Mouse (Mus musculus) gastrocnemius, postnatal 4 days (tissue): ENCODE measurements at regions not wholly inside any gene's neighbourhood (a gene's known extent, or its start where the extent isn't known, plus 50 kb on each side); places are given as distances from the start of the nearest gene placed in this dataset.
A peak's percentile ranks its signal among the peaks of the same experiment; 100 is the strongest.

Source experiments
- DNase-seq, 2 experiments: peaks; one replicate each; pipeline ENCODE4 v3.0.0; 2021 to 2022; ENCODE audit warnings: low spot score in 2 of 2, mixed read lengths in 2 of 2

DNA sequence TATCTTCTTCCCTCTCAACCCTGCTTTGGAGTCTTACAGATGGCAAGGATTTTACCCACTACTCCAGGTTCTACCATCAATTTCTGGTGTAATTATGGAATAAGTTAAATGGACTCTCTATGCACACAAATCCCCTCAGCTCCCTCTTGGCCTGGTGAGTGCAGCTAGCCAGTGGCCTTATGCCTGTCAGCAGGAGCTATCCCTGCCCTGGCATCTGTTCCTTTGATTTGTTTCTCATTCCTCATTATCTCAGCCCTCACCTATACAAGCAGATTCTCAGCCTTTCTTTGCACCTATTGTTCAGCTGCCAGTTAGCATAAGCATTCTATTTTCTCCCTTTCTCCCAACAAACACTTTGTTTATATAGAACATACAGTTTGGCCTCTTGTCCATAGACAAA lies 150.3 kb downstream of the Rnf152 start:
- no peak for DNase-seq

- no peak for DNase-seq
Measured at GRCm38 (mm10) chr1:105199305-105199704, 157.2 kb downstream of the Rnf152 start.

GRCm38 (mm10) chr1:105191126-105191525 lies 165.4 kb downstream of the Rnf152 start:
- DNase-seq = no peak

DNA sequence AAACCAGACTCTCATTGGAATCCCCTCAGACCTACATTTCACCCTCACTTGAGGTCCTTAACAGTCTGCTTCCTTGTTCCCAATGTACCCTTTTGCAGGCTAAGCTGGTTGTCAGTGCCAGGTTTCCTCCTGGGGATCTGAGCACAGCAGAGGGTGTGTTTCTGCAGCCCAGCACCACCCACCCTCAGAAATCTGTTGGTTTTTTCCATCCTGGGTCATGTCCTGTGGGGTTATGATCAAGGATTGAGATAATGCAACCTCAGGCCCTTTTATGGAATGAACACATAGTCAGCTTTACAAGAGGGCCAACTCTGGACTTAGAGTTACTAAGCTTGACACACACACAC lies 167.6 kb downstream of the Rnf152 start:
- no peak for DNase-seq

DNA sequence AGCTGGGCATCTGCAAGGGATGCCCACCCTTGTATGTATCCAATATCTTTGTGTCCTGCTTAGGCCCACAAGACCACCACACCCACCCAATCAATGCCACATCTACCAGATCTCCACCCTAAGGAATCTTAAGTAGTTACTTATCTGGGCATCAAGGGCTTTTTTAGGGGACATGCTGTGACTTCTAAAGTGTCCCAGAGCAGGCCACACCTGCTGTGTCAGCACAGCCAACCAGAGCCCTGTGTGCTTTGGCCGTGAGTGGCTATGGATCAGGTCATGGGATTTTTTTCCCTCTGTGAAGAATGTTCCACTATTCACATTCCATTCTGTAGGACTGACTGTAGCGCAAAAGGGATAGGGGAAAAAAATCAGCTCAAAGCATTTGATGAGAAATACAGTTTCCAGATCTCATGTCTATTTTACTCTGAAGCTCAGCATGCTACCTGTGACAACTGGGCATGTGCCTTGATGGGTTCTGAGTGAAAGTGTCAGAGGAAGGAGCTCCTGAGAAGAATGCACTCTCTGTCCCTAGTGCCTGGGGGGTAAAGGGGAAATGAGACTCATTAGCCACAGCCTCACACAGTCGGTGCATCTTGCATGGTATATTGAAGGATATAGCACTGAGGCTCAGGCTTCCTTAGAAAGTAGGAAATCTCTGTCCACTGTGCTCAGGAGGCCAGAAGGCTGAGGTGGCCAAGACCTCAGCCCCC lies 168.1 kb downstream of the Rnf152 start:
- DNase-seq = no peak

- DNase-seq = no peak
Measured at GRCm38 (mm10) chr1:105184470-105184869, 172.0 kb downstream of the Rnf152 start.

- DNase-seq = peak; percentile 58 to 83
Measured at GRCm38 (mm10) chr1:105179371-105179823, 177.1 kb downstream of the Rnf152 start.

DNA sequence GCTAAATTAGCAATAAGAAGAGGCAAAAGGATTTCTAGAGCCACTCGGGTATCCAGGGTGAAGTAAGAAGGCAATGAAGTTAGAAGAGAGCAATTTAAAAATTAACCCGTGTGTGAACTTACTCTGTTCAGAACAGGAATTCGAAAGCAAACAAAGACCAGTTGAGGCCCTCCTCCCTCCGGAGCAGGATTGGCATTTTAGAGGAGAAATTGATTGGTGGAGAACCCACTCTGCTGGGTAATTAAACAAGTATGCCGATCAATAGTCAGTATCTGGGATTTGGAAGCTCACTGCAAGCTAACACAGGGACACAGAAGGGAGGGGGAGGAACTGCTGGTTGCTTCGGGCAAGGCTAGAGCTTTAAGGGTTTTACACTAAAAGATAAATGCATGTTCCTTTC lies 177.7 kb downstream of the Rnf152 start:
- DNase-seq = no peak

DNA sequence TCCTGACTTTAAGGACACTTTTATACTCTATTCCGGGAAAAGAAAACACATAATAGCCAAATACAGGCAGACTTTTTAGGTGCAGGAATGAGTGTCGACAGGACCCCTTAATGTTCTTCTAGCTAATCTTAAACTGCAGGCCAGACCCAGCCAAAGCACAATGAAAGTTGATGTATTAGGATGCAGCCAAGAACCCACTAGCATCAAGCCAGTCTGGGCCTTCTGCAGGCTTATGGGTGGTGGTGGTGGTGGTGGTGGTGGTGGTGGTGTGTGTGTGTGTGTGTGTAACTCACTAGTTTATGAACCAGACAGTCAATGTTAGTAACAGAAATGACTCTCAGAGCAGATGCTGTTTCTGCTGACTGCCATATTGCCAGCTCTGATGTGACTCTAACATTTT lies 178.6 kb downstream of the Rnf152 start:
- no peak for DNase-seq

- no peak for DNase-seq
Measured at GRCm38 (mm10) chr1:105177015-105177762, 179.3 kb downstream of the Rnf152 start.

DNA sequence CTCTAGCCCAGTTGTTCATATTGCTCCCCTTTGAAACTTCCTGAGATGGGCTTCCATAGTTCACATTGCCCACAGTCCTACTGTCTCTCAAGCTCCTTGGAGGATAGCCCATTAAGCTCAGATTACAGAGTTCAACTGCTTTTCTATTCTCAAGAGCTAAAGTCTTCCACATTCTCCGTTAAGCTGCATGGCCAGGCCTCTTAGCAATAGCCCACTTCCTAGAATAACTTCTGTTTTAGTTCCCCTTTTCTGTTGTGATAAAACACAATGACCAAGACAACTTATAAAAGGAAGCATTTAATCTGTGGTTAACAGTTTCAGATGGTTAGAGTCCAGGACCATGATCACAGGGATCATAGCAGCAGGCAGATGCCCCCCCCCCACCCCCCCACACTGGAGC lies 185.5 kb downstream of the Rnf152 start:
- no peak for DNase-seq

GRCm38 (mm10) chr1:105170114-105170506 lies 186.4 kb downstream of the Rnf152 start:
- DNase-seq = no peak

DNA sequence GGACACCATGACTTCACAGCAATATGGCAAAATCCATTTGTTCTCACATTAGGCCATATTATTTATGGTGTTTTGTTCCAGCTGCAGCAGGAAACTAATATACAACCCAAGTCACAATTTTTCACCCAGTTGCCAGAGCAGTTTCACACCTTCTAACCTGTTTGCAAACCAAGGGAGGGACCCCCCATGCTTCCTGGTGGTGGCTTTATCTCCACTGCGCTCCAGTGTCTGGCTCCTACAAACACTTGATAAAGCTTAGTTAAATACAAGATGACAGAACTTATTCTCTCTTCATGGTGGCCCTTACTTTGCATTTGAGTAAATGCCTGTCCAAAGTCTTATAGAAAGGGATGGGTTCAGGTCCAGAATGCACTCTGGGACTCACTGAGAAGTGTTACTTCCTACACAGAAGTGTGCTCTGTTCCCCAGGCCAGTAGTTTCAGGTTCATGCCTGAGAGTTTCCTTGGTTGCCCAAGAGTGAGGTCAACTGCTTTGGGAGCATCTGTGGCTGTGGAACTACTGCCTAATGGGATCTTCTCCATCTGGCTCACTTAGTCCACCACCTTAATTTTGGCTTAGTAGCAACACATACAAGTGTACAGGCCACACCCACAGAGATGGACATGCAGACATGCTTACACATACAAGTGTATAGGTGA lies 186.9 kb downstream of the Rnf152 start:
- peak in 1 of 2 experiments; percentile 18 for DNase-seq

DNA sequence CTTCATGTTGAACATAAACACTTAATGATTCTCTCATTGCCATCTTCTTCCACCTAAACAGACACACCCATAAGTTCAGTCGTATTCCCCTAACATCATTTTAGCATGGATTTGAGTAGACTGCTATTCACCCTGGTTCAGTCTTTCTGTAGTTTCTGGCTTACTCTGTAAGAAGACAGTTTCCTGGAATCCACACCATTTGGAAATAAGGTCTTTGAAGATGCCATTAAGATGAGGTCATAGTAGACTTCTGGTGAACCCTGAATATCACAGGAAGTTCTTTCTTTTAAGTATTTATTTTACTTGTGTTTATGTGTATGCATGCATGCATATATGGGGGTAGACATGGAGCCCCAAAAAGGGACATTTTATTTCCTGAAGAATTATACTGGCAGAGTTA lies 187.7 kb downstream of the Rnf152 start:
- DNase-seq = no peak

DNA sequence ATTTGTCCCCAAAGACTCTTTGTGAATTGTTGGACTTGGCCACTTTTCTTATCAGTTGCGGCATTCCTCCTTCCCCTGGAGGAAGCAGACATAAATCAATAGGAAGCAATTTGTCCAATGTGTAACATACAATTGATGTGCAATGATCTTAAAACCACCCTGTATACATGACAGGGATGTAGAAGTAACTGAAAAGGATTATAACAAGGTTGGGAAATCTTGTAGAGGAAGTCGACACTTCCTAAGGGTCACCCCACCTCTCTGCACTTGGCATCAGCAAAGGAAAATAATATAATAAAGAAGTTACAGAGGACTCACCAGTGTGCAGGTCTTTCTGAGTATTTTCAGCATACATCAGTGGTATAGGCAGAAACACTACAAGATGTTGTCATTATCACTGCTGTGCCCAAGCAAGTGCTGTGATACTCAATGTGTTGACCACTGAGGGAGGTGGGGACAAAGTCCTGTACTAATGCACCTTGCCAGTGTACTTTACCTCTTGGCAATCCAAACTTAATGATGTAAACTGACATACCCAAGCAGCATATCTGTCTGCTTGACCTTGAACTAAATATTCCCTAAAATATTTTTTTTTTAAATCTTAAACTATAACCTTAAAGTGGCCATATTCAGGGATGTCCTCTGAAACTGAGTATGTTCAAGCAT lies 198.9 kb downstream of the Rnf152 start:
- DNase-seq = no peak

GRCm38 (mm10) chr1:105152175-105152828 lies 204.2 kb downstream of the Rnf152 start:
- DNase-seq = no peak

GRCm38 (mm10) chr1:105151466-105151846 lies 205.1 kb downstream of the Rnf152 start:
- no peak for DNase-seq

GRCm38 (mm10) chr1:105150624-105151465 lies 205.7 kb downstream of the Rnf152 start:
- DNase-seq = no peak

DNA sequence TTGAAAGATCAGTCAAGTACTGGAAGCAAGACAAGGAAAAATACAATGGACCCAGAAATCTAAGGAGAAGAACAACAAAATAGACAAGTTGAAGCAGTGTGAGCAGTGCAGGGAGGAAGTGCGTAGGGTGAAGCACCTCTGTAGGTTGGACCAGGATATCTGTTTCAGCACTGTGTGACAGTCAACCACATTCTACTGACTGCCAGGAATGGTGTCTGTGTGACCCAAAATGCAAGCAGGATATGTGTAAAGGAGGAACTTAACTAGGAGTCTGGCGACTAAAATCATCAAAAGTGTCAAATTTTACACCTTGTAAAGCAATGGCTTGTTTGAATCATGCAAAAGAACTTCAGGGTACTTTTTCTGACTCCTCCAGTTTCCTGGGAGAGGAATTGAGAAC lies 207.7 kb downstream of the Rnf152 start:
- no peak for DNase-seq

GRCm38 (mm10) chr1:105148048-105148447 lies 208.5 kb downstream of the Rnf152 start:
- DNase-seq = no peak
